Mouse (Mus musculus): ENCODE data around the gene Ngdn. TPM values are rescaled to one million over a fixed set of nuclear protein-coding genes. Genes with fewer than 3 reads are reported as not detected.

Gene Ngdn
- total and polyA plus RNA-seq, 3 experiments = 75.4 to 111 (median 77.9) TPM

- dilution Hi-C loops (cut with MboI; ENCODE audit: extremely low pct_ligation_motif_present, extremely low pct_unique_long_range_greater_than_20kb, low sequenced_read_pairs) (no loop called here), in situ Hi-C loops (cut with MboI; ENCODE audit: low pct_ligation_motif_present, low pct_unique_long_range_greater_than_20kb, low sequenced_read_pairs) (no loop called here)
- Histone ChIP-seq H3K36me3 (replicated peaks in 1 of 2; ENCODE audit: control insufficient read depth in 1 of 2, insufficient read depth in 1 of 2, low read length in 1 of 2) (peaks cover 0 to 2% of the 10 kb centered on the region in 2 experiments), H3K9ac (ENCODE audit: insufficient read depth, low read depth) (no peak overlapping the region), H3K27ac (ENCODE audit: insufficient read depth, low read depth) (no peak overlapping the region), H3K4me1 (ENCODE audit: control insufficient read depth in 1 of 2, insufficient read depth in 2 of 2) (peaks cover 5 to 16% of the 10 kb centered on the region in 2 experiments; a peak in 2 of 4 replicates), H3K4me3 (replicated peaks in 1 of 3; ENCODE audit: low read depth in 2 of 3, low read length in 2 of 3, poor library complexity in 1 of 3) (no peak overlapping the region), H3K4me2 (ENCODE audit: insufficient read depth, low read depth, poor library complexity, severe bottlenecking) (no peak overlapping the region), H3K27me3 (replicated peaks) (peaks cover 4% of the 10 kb centered on the region), H3K9me3 (replicated peaks; ENCODE audit: low read length) (no peaks in the 10 kb centered on the region), H3K79me2 (replicated peaks; ENCODE audit: control insufficient read depth, extremely low read depth, insufficient read depth, poor library complexity, severe bottlenecking) (no peaks in the 10 kb centered on the region)
- TF ChIP-seq MAX (IDR thresholded peaks at IDR 0.05; ENCODE audit: low read length) = no peak
- TF ChIP-seq E2F4 (IDR thresholded peaks at IDR 0.05; ENCODE audit: insufficient replicate concordance, low read depth, low read length) = no peak
- TF ChIP-seq MAZ (IDR thresholded peaks at IDR 0.05; ENCODE audit: low read depth, low read length) = no peak
- TF ChIP-seq UBTF (IDR thresholded peaks at IDR 0.05; ENCODE audit: low read depth, low read length) = no peak
- no peak for TF ChIP-seq NELFE (IDR thresholded peaks at IDR 0.05; ENCODE audit: low read depth, low read length)
- no peak for TF ChIP-seq RCOR1 (conservative IDR thresholded peaks at IDR 0.05; ENCODE audit: low read depth, low read length)
- TF ChIP-seq ZC3H11A (IDR thresholded peaks at IDR 0.05; ENCODE audit: low read depth, low read length) = no peak
- TF ChIP-seq MAFK (IDR thresholded peaks at IDR 0.05; ENCODE audit: insufficient replicate concordance, low read length) = no peak
- no peak for TF ChIP-seq POLR2AphosphoS2 (IDR thresholded peaks at IDR 0.05; ENCODE audit: low read depth, low read length)
- TF ChIP-seq SMC3 (IDR thresholded peaks at IDR 0.05; ENCODE audit: low read depth, low read length) = no peak
- TF ChIP-seq IRF4 (IDR thresholded peaks at IDR 0.05; ENCODE audit: low read depth, low read length) = no peak
- no peak for TF ChIP-seq JUND (conservative IDR thresholded peaks at IDR 0.05; ENCODE audit: low read depth, low read length)
- no peak for TF ChIP-seq ZNF384 (IDR thresholded peaks at IDR 0.05; ENCODE audit: low read depth, low read length)
- TF ChIP-seq TBP (conservative IDR thresholded peaks at IDR 0.05; ENCODE audit: low read depth, low read length) = no peak
- TF ChIP-seq GABPA (IDR thresholded peaks at IDR 0.05; ENCODE audit: insufficient replicate concordance, low read depth, low read length) = no peak
- no peak for TF ChIP-seq CHD1 (IDR thresholded peaks at IDR 0.05; ENCODE audit: low read depth, low read length)
- no peak for TF ChIP-seq MYC (IDR thresholded peaks at IDR 0.05; ENCODE audit: low read depth, low read length)
- TF ChIP-seq KAT2A (IDR thresholded peaks at IDR 0.05; ENCODE audit: insufficient replicate concordance, low read length) = no peak
- no peak for TF ChIP-seq RAD21 (IDR thresholded peaks at IDR 0.05; ENCODE audit: low read depth, low read length)
- no peak for DNase-seq (ENCODE audit: extremely low read depth)
Observed at GRCm38 (mm10) chr14:55064481-55065370, 49.5 kb downstream of the Ngdn start.

- TF ChIP-seq SMC3 (IDR thresholded peaks at IDR 0.05; ENCODE audit: low read depth, low read length) = no peak
- TF ChIP-seq MXI1 (IDR thresholded peaks at IDR 0.05; ENCODE audit: low read depth, low read length) = no peak
- no peak for TF ChIP-seq MYC (IDR thresholded peaks at IDR 0.05; ENCODE audit: low read depth, low read length)
- no peak for TF ChIP-seq HCFC1 (IDR thresholded peaks at IDR 0.05; ENCODE audit: low read depth, low read length)
- no peak for TF ChIP-seq MAZ (IDR thresholded peaks at IDR 0.05; ENCODE audit: low read depth, low read length)
- TF ChIP-seq POLR2A (IDR thresholded peaks at IDR 0.05; ENCODE audit: low read depth, low read length) = no peak
- TF ChIP-seq PAX5 (IDR thresholded peaks at IDR 0.05; ENCODE audit: low read length) = no peak
- no peak for TF ChIP-seq E2F4 (IDR thresholded peaks at IDR 0.05; ENCODE audit: insufficient replicate concordance, low read depth, low read length)
- TF ChIP-seq GABPA (IDR thresholded peaks at IDR 0.05; ENCODE audit: insufficient replicate concordance, low read depth, low read length) = no peak
- TF ChIP-seq IRF4 (IDR thresholded peaks at IDR 0.05; ENCODE audit: low read depth, low read length) = no peak
- no peak for TF ChIP-seq ZC3H11A (IDR thresholded peaks at IDR 0.05; ENCODE audit: low read depth, low read length)
- TF ChIP-seq NELFE (IDR thresholded peaks at IDR 0.05; ENCODE audit: low read depth, low read length) = no peak
- TF ChIP-seq RAD21 (IDR thresholded peaks at IDR 0.05; ENCODE audit: low read depth, low read length) = no peak
- TF ChIP-seq RCOR1 (conservative IDR thresholded peaks at IDR 0.05; ENCODE audit: low read depth, low read length) = no peak
- no peak for TF ChIP-seq KAT2A (IDR thresholded peaks at IDR 0.05; ENCODE audit: insufficient replicate concordance, low read length)
- no peak for TF ChIP-seq ZMIZ1 (IDR thresholded peaks at IDR 0.05; ENCODE audit: low read depth, low read length)
- in situ Hi-C loops (cut with MboI; ENCODE audit: low pct_ligation_motif_present, low pct_unique_long_range_greater_than_20kb, low sequenced_read_pairs) = no loop called here
- DNase-seq (ENCODE audit: extremely low read depth) = no peak
- H3K4me1 ChIP-seq (ENCODE audit: control insufficient read depth in 1 of 2, insufficient read depth in 2 of 2) = peaks cover 5 to 16% of the 10 kb centered on the region in 2 experiments; a peak in 2 of 4 replicates
- H3K27me3 ChIP-seq (replicated peaks) = peaks cover 4% of the 10 kb centered on the region
- H3K4me2 ChIP-seq (ENCODE audit: insufficient read depth, low read depth, poor library complexity, severe bottlenecking) = no peak overlapping the region
- peaks cover 0 to 2% of the 10 kb centered on the region in 2 experiments for H3K36me3 ChIP-seq (replicated peaks in 1 of 2; ENCODE audit: control insufficient read depth in 1 of 2, insufficient read depth in 1 of 2, low read length in 1 of 2)
- H3K9ac ChIP-seq (ENCODE audit: insufficient read depth, low read depth) = no peak overlapping the region
- no peak overlapping the region for H3K27ac ChIP-seq (ENCODE audit: insufficient read depth, low read depth)
- H3K9me3 ChIP-seq (replicated peaks; ENCODE audit: low read length) = no peaks in the 10 kb centered on the region
- no peaks in the 10 kb centered on the region for H3K79me2 ChIP-seq (replicated peaks; ENCODE audit: control insufficient read depth, extremely low read depth, insufficient read depth, poor library complexity, severe bottlenecking)
- H3K4me3 ChIP-seq (replicated peaks in 1 of 3; ENCODE audit: low read depth in 2 of 3, low read length in 2 of 3, poor library complexity in 1 of 3) = no peak overlapping the region
- dilution Hi-C loops (cut with MboI; ENCODE audit: extremely low pct_ligation_motif_present, extremely low pct_unique_long_range_greater_than_20kb, low sequenced_read_pairs) = no loop called here
Observed at GRCm38 (mm10) chr14:55065391-55065790, 50.1 kb downstream of the Ngdn start.

Measured in CH12.LX (cell line).